Mouse (Mus musculus): ENCODE measurements around the gene Rbm47.

- TF ChIP-seq CTCF (IDR thresholded peaks at IDR 0.05; ENCODE audit: borderline replicate concordance, insufficient read depth, low read length) (no peak), POLR2A (IDR thresholded peaks at IDR 0.05; ENCODE audit: low read depth, low read length) (no peak)
Measured at GRCm38 (mm10) chr5:66150706-66151300, 22.1 kb downstream of the Rbm47 start.

Measured in embryonic fibroblast, embryonic 13.5 days (primary cell).